Mouse (Mus musculus) frontal cortex, postnatal 10 days (tissue): ENCODE measurements at regions not wholly inside any gene's neighbourhood (a gene's known extent, or its start where the extent isn't known, plus 50 kb on each side); places are given as distances from the start of the nearest gene placed in this dataset.
A peak's percentile ranks its signal among the peaks of the same experiment; 100 is the strongest.

ENCODE experiments used
- DNase-seq, 2 experiments: peaks; one replicate each; pipeline ENCODE4 v3.0.0; 2022; ENCODE audit warnings: low spot score in 2 of 2, mixed read lengths in 1 of 2

DNA sequence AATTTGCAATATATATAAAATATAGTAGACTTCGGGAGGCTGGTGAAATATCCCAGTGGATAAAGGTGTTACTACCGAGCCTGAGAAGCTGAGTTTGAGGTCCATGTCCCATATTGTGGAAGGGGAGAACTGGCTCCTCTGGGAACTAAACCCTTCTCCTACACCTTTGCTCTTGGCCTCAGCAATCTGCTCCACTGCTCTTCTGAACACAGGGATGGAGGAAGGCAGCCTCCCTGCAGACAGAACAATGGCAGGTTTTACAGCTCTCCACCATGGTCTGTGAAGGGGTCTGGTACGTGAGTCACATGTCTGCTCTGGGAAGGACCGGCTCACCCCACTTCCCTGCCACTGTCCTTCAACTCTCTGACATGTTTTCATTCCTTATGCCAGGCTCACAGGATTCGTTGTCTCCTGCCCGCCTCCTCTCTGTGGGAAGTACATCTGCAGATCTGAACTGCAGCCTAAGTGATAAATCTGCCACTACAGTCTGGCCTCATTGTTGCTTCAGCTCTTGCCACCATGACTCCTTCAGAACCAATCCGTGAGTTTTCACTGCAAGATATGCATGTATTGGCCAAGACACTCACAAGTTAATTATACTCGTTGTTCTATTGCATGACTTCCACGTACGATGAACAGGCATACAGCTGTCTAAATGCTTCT, 220.0 kb upstream of the Gm9767 start:
- no peak for DNase-seq

DNA sequence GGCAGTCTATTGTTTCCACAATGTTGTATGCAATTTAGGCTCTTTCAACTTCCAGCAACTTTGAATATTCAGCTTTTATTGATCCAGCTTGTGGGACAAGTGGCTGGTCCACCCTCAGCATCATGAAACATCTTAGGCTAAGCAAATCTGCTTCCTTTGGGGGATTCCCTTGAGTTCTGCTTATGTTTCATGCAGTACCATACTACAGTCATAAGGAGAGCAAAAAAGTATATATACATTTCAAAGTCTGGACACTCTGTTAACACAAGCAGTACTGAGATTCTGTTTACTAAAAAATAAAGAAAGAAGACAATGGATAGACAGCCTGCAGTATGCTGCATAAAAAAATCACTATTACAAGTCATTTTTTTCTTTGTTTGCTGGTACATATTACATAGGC, 233.7 kb upstream of the Gm9767 start:
- DNase-seq, result no peak

DNA sequence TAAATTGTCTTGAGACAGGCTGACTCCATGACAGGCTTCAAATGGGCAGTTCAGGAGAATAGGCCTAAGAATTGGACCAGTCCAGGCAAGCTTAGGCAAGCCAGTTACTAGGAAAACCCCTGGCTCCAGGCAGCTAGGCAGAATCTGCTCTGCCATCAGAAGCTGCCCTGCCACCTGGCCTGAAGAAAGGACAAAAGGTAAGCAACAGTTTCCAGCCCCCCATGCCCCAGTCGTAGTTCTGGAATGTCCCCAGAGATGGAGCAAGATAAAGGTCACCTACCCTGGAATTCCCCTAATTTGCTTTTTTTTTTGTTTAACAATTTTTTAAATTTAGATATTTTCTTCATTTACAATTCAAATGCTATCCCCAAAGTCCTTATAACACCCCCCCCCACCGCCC, 248.8 kb upstream of the Gm9767 start:
- no peak for DNase-seq

DNA sequence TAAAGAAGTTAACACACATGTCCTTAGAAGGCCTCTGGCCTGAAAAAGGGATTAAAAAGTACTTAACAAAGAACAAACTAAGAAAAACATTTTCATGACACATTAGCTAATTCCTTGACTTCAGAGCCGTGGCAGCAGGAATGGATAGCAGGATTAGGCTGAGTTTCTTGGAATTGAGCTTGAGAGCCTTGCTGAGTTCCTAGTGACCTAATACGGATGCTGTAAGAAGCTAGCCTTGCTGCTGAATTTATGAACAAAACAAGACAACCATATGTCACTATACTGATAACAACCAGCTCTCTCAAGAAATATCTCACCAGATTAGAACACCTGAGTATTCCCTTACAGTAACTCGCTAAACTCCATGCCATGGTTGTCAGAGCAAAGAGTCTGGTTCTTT, 268.2 kb upstream of the Smlr1 start:
- DNase-seq, result no peak

DNA sequence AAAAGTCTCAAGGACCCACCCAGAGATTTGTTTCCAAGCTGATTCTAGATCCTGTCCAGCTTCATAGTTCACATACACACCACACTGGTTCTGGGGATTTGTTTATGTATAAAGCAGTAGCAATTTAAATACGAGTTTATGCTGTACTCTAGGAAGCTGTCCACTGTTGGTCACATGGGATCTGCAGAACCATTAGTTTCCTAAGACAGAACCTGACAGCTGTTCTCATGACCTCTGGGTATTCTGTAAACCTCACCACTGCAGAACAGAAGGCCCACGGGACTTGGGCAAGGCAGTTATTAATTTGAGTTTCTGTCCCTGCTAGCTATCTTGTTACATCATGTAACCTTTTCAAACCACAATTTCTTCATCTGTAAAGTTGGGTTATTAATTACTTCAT, 265.4 kb upstream of the Smlr1 start:
- DNase-seq, result no peak

DNA sequence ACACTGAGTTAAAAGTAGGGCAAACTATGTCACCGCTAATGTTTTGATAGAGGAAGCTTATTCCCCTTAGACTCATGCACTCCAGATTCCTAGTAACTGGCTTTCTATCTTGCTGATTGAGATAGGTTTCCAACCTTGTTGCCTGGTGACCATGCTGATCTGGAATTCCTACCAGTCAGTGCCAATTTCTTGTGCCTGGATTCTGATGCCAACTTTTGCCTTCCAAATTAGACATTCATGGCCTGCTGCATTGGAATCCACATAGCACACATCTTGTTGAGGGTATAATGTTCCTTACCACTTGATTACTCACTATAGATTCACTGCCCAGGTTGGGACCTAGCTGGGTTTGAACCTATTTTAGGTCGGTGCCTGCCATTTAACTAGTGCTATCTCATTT, 262.8 kb upstream of the Smlr1 start:
- no peak for DNase-seq

DNA sequence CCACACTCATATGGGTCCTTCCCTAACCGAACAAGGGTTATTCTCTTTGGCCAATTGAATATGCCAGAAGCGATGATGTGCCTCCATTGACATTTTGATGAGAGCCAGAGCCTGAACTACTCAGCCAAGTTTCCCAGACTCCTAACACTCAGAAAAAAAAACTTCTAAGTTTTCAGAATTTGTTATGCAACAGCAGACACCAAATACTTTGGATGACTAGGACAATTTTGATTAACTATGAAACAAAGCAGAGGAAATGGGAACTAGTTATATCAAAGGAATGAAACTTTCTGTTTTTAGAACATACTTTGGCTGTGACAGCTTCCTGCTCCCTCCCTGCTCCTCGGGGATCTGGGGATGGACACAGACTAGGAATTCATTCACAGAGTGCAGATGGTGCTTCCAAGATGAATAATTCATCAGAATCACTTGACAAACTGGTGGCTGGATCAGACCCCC, 254.3 kb upstream of the Smlr1 start:
- no peak for DNase-seq

DNA sequence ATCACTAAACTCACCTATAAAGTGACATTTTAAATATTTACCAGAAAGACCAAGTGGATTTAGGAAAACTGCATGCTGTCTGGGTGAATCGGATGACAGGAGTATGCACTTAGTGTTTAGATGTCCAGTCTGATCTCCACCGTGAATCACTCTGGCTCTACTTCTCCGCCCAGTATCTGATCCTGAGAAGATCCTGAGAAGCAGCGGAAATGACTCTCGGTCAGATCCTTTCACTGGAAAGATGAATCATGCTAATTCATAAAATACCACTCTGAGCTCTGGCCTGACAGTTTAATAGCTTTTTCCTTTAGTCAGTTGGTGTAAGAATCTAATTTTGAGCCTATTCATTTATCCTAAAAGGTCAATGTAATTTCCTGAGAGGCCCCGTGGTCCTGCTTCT, 252.6 kb upstream of the Smlr1 start:
- no peak for DNase-seq

DNA sequence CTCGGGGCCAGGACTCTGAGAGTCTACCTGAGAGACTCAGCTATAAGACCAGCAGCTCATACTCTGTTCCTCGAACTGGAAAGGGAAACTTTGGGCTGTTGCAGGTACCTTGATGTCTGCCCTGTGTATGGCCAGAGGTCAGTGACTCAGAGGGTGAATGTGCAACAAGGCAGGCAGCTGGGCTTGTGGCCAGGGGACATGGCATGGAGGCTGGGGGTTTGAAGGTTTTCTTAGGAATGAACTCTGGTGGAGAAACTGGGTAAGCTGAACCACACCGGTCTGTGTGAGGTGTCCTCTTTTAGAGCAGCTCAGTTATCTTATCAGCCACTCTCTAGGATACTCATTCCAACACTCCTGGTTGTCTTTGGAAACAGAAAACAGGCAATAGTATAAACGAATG, 251.9 kb upstream of the Smlr1 start:
- DNase-seq, result no peak

DNA sequence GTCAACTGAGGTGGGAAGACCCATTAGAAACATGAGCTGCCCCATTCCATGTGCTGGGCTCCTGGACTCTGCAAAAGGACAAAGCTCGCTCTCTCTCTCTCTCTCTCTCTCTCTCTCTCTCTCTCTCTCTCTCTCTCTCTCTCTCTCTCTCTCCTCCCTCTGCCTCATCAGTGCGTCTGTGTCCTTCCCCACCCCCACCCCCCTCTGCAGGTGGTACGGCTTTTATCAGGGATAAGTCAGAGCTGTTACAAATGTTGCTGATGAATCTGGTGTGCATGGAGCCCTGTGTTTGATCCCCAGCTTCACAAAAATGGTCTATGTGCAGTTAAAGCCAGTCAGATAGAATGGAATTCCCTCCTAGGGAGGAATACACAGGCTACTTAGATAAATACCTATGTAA, 247.8 kb upstream of the Smlr1 start:
- DNase-seq, result no peak

DNA sequence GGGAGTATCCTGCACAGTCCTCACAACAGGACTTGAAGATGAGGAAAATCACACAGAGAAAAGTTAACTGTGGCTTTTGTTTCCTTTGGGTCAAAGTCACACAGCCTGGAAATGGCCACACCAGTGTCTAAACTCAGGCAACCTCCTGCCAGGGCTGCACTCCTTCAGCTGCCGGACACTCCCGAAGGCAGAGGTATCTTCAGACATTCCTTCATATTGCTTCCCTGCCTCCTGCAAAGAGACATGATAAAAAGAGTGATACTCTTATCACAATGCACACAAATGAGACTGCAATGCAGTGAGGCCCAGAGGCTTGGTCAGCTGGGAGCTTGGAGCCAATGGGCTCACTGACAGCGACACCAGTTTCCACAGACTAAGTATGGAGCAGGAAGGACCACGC, 243.4 kb upstream of the Smlr1 start:
- DNase-seq, result no peak

DNA sequence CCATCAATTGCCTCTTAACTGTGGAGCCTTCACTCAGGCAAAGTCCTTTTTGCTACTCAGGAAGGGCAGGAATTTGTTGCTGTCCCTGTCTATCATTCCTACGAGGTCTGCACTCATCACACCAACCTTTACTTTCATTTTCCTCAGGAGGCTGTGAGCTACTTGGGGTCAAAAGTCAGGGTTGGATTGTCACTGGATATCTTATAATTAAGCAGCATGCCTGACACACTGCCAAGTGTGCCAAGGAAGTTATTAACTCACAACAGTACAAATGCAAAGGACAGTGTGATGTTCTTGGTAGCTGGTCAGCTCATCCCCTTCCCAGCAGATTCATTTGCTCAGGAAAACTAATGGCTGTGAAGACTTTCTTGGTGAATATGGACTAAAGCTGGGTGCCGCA, 241.7 kb upstream of the Smlr1 start:
- no peak for DNase-seq

DNA sequence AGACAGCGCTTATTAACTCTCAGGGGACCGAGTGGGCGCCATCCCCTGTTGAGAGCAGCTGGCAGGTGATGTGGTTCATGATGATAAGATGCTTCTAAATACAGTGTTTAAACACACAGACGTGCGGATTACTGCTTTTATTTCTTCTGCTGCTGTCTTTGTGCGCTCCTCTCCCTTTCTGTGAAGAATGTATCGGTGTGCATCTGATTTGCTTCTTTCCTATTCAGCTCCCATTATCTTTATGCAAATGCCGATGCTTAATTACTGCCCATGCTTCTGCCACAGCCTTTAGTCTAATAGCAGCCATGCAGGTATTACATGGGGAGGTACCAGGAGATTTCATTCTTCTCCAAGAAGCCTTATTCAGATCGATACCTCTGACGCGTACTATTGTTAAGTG, 240.6 kb upstream of the Smlr1 start:
- DNase-seq, result no peak

DNA sequence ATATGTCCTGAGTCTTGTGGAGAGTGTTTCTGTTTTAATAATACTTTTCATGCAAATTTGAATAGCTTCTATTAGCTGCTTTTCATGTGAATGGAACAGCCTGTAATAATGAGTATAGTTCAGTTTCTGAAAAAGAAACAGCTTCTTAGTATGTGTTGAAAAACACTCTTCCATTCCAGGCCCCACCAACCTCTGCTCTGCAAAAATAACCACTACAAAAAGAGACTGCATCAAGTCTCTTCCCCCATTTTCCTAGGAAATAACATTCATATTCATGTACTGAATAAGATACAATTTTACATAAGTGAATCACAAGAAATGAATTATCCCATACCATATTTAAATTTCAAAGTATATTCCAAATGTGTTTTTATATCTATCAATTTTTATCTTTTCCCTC, 234.0 kb upstream of the Smlr1 start:
- DNase-seq, result no peak

DNA sequence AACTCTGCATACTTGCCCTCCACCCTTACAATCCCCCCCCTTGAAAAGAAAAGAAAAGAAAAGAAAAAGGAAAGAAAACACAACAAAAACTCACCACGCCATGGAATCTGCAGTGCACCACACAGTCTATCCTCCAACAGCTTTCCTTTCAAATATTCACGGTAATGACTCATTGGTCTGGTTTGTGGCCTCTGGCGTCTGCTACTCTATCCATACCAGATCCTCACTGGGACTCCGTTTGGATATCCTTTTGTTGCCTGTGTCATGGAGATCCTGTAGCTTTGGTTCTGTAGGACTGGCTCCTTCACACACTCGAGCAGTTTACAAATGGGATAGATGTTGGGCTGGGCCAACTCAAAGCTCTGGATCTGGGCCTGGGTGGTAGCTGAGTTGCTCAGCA, 232.4 kb upstream of the Smlr1 start:
- no peak for DNase-seq

DNA sequence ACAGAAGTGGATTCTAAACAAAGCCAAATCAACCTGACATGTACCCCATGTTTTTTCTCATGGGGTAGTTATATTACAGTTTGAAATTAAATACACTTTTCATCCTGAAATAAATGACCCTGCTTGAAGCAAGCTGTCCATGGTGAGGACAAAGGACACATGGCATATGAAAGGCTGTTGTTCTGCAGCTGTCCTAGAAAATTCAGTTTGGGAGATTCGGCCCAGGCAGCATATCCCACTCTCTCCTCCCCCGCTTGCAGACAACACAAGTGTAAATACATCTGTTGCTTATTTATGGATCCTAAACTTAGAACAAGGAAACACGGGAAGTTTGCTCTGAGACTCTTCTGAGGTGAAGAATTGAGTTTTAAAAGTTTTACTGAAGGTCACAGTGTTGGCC, 218.2 kb upstream of the Smlr1 start:
- no peak for DNase-seq

DNA sequence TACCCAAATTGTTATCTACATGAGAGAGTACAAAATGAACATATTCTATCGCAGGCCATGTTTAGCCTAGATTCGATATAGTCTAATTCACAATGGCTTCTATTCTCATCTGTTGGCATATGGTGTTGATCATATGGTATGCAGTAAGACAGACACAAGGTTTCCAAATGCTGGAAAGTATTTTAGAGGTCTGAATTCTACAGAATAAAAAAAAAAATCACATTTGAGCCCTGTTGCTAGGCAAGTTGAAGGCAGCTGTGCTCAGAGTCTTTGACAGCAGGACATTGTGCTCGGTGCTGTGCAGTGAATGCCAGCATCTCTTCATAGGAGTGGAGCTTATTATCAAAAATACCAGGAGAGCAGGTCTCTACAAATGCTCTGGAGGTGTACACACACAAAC, 206.6 kb upstream of the Smlr1 start:
- peak in 1 of 2 experiments; percentile 9 for DNase-seq

DNA sequence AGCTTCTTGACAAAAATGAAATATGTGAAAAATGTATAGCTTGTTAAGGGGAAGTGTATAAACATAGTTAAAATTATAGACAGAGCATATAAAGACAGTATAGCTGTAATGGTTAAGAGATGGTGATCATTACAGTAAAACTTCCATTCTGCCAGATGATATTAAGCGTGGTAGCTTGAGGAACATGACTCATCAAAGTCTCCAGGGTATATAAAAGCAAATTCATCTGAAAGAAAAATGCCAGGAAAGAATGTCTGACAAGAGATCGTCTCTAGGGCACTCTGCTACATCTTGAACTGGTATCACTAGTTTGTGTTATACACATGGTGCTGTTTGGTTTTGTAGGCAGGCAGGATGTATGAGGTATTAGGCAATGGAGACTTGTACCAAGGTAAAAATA, 204.9 kb upstream of the Smlr1 start:
- DNase-seq, result no peak

DNA sequence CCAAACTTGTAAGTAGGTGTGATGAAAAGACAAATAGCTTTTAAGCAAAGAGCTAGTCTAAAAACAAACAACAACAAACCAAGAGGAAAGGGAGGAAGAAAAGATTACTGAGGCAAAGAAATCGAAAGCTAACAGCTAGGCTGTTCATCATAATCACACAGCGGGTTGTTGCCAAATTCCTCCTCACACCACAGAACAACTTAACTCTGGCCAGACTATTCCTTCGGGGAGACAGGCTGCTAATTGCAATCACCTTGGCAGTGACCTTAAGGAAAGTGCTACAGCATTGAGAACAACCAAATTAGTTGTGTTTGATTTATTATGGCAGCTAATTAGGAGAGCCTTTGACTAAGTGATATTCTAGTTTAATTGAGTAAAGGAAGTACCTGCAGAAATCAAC, 194.4 kb upstream of the Smlr1 start:
- no peak for DNase-seq

DNA sequence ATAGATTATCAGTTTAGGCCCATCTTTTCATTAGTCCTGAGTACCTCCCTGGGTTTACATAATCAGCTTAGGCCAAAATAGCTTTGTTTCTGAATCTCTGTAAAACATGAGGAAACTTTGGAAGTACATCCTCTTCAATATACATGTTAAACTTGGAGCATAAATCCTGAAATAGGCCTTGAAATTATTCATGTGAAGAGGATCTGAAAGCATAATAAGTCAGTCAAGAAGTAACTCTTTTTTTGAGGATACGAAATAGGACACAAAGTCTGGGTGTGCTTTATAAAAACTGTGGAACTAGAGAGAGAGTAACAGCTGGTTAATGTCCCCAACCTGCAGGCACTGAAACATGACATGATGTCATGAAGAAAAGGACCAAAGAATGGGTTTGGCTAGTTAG, 187.9 kb upstream of the Smlr1 start:
- DNase-seq, result no peak

DNA sequence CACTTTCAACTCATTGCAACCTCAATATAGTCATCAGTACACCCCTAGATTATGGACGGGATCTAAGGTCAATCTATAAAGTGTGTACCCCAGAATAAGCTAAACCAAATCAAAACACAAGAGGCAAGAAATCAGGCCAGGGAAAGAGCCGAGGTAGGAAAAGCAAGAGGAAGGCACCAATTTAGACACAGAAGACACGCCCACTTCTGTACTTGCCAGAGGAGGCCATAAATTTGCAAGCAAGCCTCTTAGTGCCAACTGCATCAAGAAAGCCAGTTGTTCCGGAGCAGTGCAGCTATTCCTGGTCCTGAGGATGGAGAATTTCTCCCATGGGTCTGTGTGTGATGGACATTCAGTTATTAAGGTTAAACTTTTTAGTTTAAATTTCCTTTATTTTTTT, 179.7 kb upstream of the Smlr1 start:
- no peak for DNase-seq

DNA sequence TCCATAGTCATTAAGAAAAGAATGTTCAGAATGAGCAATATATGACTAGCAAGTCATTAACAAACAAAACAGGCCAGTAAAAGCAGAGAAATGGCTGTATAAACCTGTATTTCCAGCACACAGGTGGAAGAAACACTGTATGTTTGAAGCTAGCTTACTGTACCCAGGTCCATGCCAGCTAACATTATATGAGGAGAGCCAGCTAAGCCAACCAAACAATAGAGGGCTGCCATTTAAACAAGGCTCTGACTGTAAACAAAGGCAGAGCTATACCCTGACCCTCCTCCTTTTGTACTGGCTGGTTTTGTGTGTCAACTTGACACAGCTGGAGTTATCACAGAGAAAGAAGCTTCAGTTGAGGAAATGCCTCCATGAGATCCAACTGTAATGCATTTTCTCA, 178.6 kb upstream of the Smlr1 start:
- no peak for DNase-seq

DNA sequence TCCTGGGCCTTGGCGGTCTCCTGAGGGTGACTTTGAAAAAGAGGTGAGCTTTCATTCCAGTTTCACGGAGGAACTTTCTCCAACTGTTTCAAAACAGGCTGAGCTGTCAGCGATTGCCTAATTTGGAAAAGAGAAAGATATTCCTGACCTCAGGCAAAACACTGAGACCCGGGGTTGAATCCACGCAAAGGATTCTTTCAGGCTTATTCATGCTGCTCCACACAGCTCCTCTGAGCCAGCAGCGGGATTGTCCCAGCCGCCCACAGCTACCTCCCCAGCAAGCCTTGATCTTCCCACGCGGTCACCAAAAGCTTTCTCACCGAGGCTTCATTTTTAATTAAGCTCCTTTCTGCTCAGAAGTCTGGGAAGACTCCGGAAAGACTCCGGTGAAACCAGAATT, 178.0 kb upstream of the Smlr1 start:
- no peak for DNase-seq

DNA sequence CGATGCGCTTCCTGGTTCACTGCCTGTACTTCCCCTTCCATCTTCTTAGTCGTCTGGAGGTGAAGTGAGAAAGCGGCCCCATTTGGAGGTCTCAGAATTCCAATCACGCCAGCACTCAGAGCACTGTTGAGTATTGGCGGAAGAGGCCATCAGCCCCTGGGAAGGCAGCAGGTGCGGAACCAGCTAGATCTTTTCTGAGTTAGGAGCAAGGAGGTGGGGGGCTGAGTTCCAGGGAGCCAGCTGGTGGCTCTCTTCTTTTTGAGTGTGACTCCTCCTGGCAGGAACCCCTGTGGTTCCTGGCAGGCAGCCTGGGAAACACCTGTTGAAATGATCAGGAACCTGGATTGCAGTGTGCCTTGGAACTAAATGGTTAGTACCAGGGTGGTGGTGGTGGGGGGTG, 171.9 kb upstream of the Smlr1 start:
- DNase-seq, result no peak

DNA sequence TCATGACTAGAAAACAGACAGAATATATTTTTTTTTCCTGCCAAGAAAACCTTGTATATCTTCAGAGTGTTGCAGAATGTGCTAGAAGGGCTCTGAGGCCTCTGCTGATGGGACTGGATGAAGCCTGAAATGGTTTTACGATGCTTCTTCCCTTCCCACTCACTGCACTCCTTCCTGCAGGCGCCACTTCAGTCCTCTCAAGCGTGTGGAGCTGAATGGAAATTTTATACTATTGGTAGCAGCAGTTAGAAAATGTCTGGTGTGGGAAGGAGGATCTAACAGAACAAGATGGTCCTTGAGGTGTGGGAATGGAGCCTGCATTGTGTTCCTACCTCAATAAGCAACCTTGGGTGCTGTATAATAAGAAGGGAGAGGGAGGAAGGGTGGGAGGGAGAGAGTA, 166.1 kb upstream of the Smlr1 start:
- no peak for DNase-seq
